In genomic region chr16:9756849-9757248, GRCm38 (mm10) we compare ENCODE assay signal across 16 mouse cellular contexts.
"Had no signal": no experiment of that assay in that cellular context is flagged by ENCODE, and none has a peak within 500 bp of the region (broad histone marks: within the 10 kb centered on the region; RNA-seq: fewer than 3 reads in every experiment).

No protein-coding gene starts in this region.

- H3K27me3 ChIP-seq: liver, embryonic 13.5 days; megakaryocyte, embryonic 14.5 days; midbrain, embryonic 15.5 days; neural tube, embryonic 12.5 days had no signal

- H3K27ac ChIP-seq: kidney, postnatal 0 days; liver, embryonic 13.5 days; macrophage; midbrain, embryonic 15.5 days; neural tube, embryonic 12.5 days; stomach, postnatal 0 days had no signal

- DNase-seq: kidney, adult 2 months; layer of hippocampus, adult 9-11 months; layer of hippocampus, postnatal 36 days; left cerebral cortex, postnatal 4 days; liver; liver, embryonic 13.5 days; liver, postnatal 0 days; thymus, postnatal 4 days had no signal

- H3K9ac ChIP-seq: liver, embryonic 13.5 days; liver, postnatal 0 days; midbrain, embryonic 15.5 days; neural tube, embryonic 12.5 days had no signal

- H3K9me3 ChIP-seq: liver, embryonic 13.5 days; midbrain, embryonic 15.5 days; neural tube, embryonic 12.5 days had no signal

- H3K4me1 ChIP-seq: liver, embryonic 13.5 days; megakaryocyte, embryonic 14.5 days; neural tube, embryonic 12.5 days had no signal

- H3K36me3 ChIP-seq: liver, embryonic 13.5 days; midbrain, embryonic 15.5 days; neural tube, embryonic 12.5 days had no signal

- H3K4me3 ChIP-seq: liver, embryonic 13.5 days; megakaryocyte, embryonic 14.5 days; midbrain, embryonic 15.5 days; neural tube, embryonic 12.5 days had no signal

- H3K4me2 ChIP-seq: liver, embryonic 13.5 days; midbrain, embryonic 11.5 days; midbrain, embryonic 15.5 days; neural tube, embryonic 12.5 days had no signal

- ATAC-seq: intestine, embryonic 16.5 days; liver, postnatal 0 days; midbrain, embryonic 15.5 days had no signal
